Mouse (Mus musculus): Measurements from ENCODE around the gene Dazap1. TPM values are rescaled to one million over a fixed set of nuclear protein-coding genes. Genes with fewer than 3 reads are reported as not detected.

Dazap1 gene
- polyA plus RNA-seq, 1 experiment from 2014 or later = 60.8 TPM

Small RNA genes lying within 50 kb of the gene (microRNA-seq; reads per million reads assigned to microRNA genes)
- gene Mir6911 = 0.74 reads per million

Other genes starting within 250 kb of the Dazap1 start
- 1.9 and 2.2 TPM in 2 replicates for gene Arhgap45, start 244.8 kb upstream of the Dazap1 start, polyA plus RNA-seq (2015; fragmentation: Nextera tagmentation; extraction: Ambion mirVana)
- 132 and 148 TPM in 2 replicates for gene Polr2e, start 221.7 kb upstream of the Dazap1 start, polyA plus RNA-seq (2015; fragmentation: Nextera tagmentation; extraction: Ambion mirVana)
- 522 and 546 TPM in 2 replicates for gene Gpx4, start 214.3 kb upstream of the Dazap1 start, polyA plus RNA-seq (2015; fragmentation: Nextera tagmentation; extraction: Ambion mirVana)
- 13.8 and 16.8 TPM in 2 replicates for gene Sbno2, start 155.9 kb upstream of the Dazap1 start, polyA plus RNA-seq (2015; fragmentation: Nextera tagmentation; extraction: Ambion mirVana)
- 19.6 and 20.5 TPM in 2 replicates for gene Stk11, start 145.7 kb upstream of the Dazap1 start, polyA plus RNA-seq (2015; fragmentation: Nextera tagmentation; extraction: Ambion mirVana)
- 444 and 468 TPM in 2 replicates for gene Atp5d, start 122.9 kb upstream of the Dazap1 start, polyA plus RNA-seq (2015; fragmentation: Nextera tagmentation; extraction: Ambion mirVana)
- gene Cbarp, start 120.7 kb upstream of the Dazap1 start, polyA plus RNA-seq (2015; fragmentation: Nextera tagmentation; extraction: Ambion mirVana) = 65.7 and 66.9 TPM in 2 replicates
- gene Midn, start 113.2 kb upstream of the Dazap1 start, polyA plus RNA-seq (2015; fragmentation: Nextera tagmentation; extraction: Ambion mirVana) = 29.5 and 29.9 TPM in 2 replicates
- gene Cirbp, start 95.5 kb upstream of the Dazap1 start, polyA plus RNA-seq (2015; fragmentation: Nextera tagmentation; extraction: Ambion mirVana) = 364 and 392 TPM in 2 replicates
- 13.3 and 14.7 TPM in 2 replicates for gene 1600002K03Rik, start 88.5 kb upstream of the Dazap1 start, polyA plus RNA-seq (2015; fragmentation: Nextera tagmentation; extraction: Ambion mirVana)
- gene Efna2, start 82.0 kb upstream of the Dazap1 start, polyA plus RNA-seq (2015; fragmentation: Nextera tagmentation; extraction: Ambion mirVana) = 53.4 and 54.6 TPM in 2 replicates
- gene Mum1, start 35.1 kb upstream of the Dazap1 start, polyA plus RNA-seq (2015; fragmentation: Nextera tagmentation; extraction: Ambion mirVana) = 56.4 and 59.5 TPM in 2 replicates
- 290 and 305 TPM in 2 replicates for gene Ndufs7, start 12.4 kb upstream of the Dazap1 start, polyA plus RNA-seq (2015; fragmentation: Nextera tagmentation; extraction: Ambion mirVana)
- 16.8 and 18.9 TPM in 2 replicates for gene Gamt, start 474 bp upstream of the Dazap1 start, polyA plus RNA-seq (2015; fragmentation: Nextera tagmentation; extraction: Ambion mirVana)
- gene Rps15, start 31.0 kb downstream of the Dazap1 start, polyA plus RNA-seq (2015; fragmentation: Nextera tagmentation; extraction: Ambion mirVana) = 516 and 528 TPM in 2 replicates
- 223 and 247 TPM in 2 replicates for gene Apc2, start 34.5 kb downstream of the Dazap1 start, polyA plus RNA-seq (2015; fragmentation: Nextera tagmentation; extraction: Ambion mirVana)
- gene 2310011J03Rik, start 59.1 kb downstream of the Dazap1 start, polyA plus RNA-seq (2015; fragmentation: Nextera tagmentation; extraction: Ambion mirVana) = 25.4 and 28.0 TPM in 2 replicates
- gene Pcsk4, start 68.0 kb downstream of the Dazap1 start, polyA plus RNA-seq (2015; fragmentation: Nextera tagmentation; extraction: Ambion mirVana) = 4.4 and 5.8 TPM in 2 replicates
- gene Reep6, start 68.5 kb downstream of the Dazap1 start, polyA plus RNA-seq (2015; fragmentation: Nextera tagmentation; extraction: Ambion mirVana) = 5.5 TPM in 2 replicates
- 0.67 and 0.79 TPM in 2 replicates for gene Adamtsl5, start 86.9 kb downstream of the Dazap1 start, polyA plus RNA-seq (2015; fragmentation: Nextera tagmentation; extraction: Ambion mirVana)
- gene Plk5, start 95.0 kb downstream of the Dazap1 start, polyA plus RNA-seq (2015; fragmentation: Nextera tagmentation; extraction: Ambion mirVana) = 6.2 TPM in 2 replicates
- 18.3 and 18.8 TPM in 2 replicates for gene Mex3d, start 126.2 kb downstream of the Dazap1 start, polyA plus RNA-seq (2015; fragmentation: Nextera tagmentation; extraction: Ambion mirVana)
- gene Mbd3, start 138.1 kb downstream of the Dazap1 start, polyA plus RNA-seq (2015; fragmentation: Nextera tagmentation; extraction: Ambion mirVana) = 227 and 250 TPM in 2 replicates
- 581 and 629 TPM in 2 replicates for gene Uqcr11, start 145.3 kb downstream of the Dazap1 start, polyA plus RNA-seq (2015; fragmentation: Nextera tagmentation; extraction: Ambion mirVana)
- gene Tcf3, start 172.2 kb downstream of the Dazap1 start, polyA plus RNA-seq (2015; fragmentation: Nextera tagmentation; extraction: Ambion mirVana) = 44.9 and 55.8 TPM in 2 replicates
- gene Onecut3, start 233.3 kb downstream of the Dazap1 start, polyA plus RNA-seq (2015; fragmentation: Nextera tagmentation; extraction: Ambion mirVana) = 1.9 and 2.6 TPM in 2 replicates